Mouse (Mus musculus) MEL (cell line): ENCODE data around the gene Tubd1. TPM values are rescaled to one million over a fixed set of nuclear protein-coding genes. Genes with fewer than 3 reads are reported as not detected.
A peak's percentile ranks its signal among the peaks of the same experiment; 100 is the strongest.

Experiments
- DNase-seq: peaks from one replicate; pipeline ENCODE4 v3.0.0; 2011; ENCODE audit warnings: low read depth, low spot score
- H3K27ac ChIP-seq: 2 replicates; pipeline ENCODE4 v1.5.1; 2012; ENCODE audit warnings: low read depth, mild to moderate bottlenecking, control low read depth, low read length, moderate library complexity; ENCODE audit not compliant: control insufficient read depth
- H3K27me3 ChIP-seq, 2 experiments: fragments of 150-350 bp in 1 of 2; sonication (generic) in 1 of 2; 2 replicates each; pipeline ENCODE4 v1.6.1; 2012; ENCODE audit warnings: low read length in 2 of 2, mild to moderate bottlenecking in 2 of 2, improper control_type of control experiment in 1 of 2, moderate library complexity in 1 of 2; ENCODE audit not compliant: insufficient read depth in 2 of 2, control insufficient read depth in 1 of 2
- H3K36me3 ChIP-seq, 2 experiments: 2 replicates each; pipeline ENCODE4 v1.6.1; 2012 to 2014; ENCODE audit warnings: low read length in 2 of 2, improper control_type of control experiment in 1 of 2, inconsistent platforms in 1 of 2, mild to moderate bottlenecking in 1 of 2; ENCODE audit not compliant: insufficient read depth in 2 of 2, control insufficient read depth in 1 of 2
- H3K4me1 ChIP-seq, 2 experiments: fragments of 150-350 bp in 1 of 2; sonication (generic) in 1 of 2; 2 replicates each; pipeline ENCODE4 v1.6.1; 2012; ENCODE audit warnings: low read length in 2 of 2, improper control_type of control experiment in 1 of 2, mild to moderate bottlenecking in 1 of 2; ENCODE audit not compliant: insufficient read depth in 2 of 2, control insufficient read depth in 1 of 2
- H3K4me3 ChIP-seq, 2 experiments: fragments of 150-350 bp in 1 of 2; sonication (generic) in 1 of 2; 2 replicates each; pipeline ENCODE4 v1.5.1; 2012; ENCODE audit warnings: low read depth in 2 of 2, low read length in 2 of 2, mild to moderate bottlenecking in 2 of 2, moderate library complexity in 2 of 2, control low read depth in 1 of 2, improper control_type of control experiment in 1 of 2; ENCODE audit not compliant: control insufficient read depth in 1 of 2, insufficient read depth in 1 of 2
- H3K79me2 ChIP-seq: 2 replicates; pipeline ENCODE4 v1.6.1; 2012; ENCODE audit warnings: mild to moderate bottlenecking, low read length, moderate library complexity; ENCODE audit not compliant: control insufficient read depth, poor library complexity, insufficient read depth
- H3K9ac ChIP-seq: 2 replicates; pipeline ENCODE4 v1.6.1; 2012; ENCODE audit warnings: low read depth, mild to moderate bottlenecking, control low read depth, low read length, moderate library complexity; ENCODE audit not compliant: control insufficient read depth, poor library complexity, severe bottlenecking
- H3K9me3 ChIP-seq: fragments of 150-350 bp; sonication (generic); replicated peaks from 2 replicates; pipeline ENCODE4 v1.6.1; 2012; ENCODE audit warnings: mild to moderate bottlenecking, low read length, improper control_type of control experiment, moderate library complexity; ENCODE audit not compliant: insufficient read depth
- BHLHE40 ChIP-seq: IDR thresholded peaks from 2 replicates; pipeline ENCODE4 v1.6.1; 2012; ENCODE audit warnings: low read depth, mild to moderate bottlenecking, inconsistent platforms, low read length, improper control_type of control experiment, borderline replicate concordance
- CHD2 ChIP-seq: IDR thresholded peaks from 2 replicates; pipeline ENCODE4 v1.6.1; 2011; ENCODE audit warnings: low read length, improper control_type of control experiment
- E2F4 ChIP-seq: IDR thresholded peaks from 2 replicates; pipeline ENCODE4 v1.6.1; 2011; ENCODE audit warnings: low read depth, low read length, improper control_type of control experiment, borderline replicate concordance
- ELF1 ChIP-seq: IDR thresholded peaks from 2 replicates; pipeline ENCODE4 v1.6.1; 2014; ENCODE audit warnings: low read depth, mild to moderate bottlenecking, inconsistent platforms, low read length, improper control_type of control experiment, moderate library complexity
- EP300 ChIP-seq, 2 experiments: IDR thresholded peaks; 2 replicates each; pipeline ENCODE4 v1.6.1; 2011; ENCODE audit warnings: improper control_type of control experiment in 2 of 2, low read length in 2 of 2, low read depth in 1 of 2, mild to moderate bottlenecking in 1 of 2
- GABPA ChIP-seq: IDR thresholded peaks from 2 replicates; pipeline ENCODE4 v1.6.1; 2012; ENCODE audit warnings: low read depth, mild to moderate bottlenecking, inconsistent platforms, low read length, improper control_type of control experiment, moderate library complexity
- HCFC1 ChIP-seq: IDR thresholded peaks from 2 replicates; pipeline ENCODE4 v1.6.1; 2012; ENCODE audit warnings: low read depth, mild to moderate bottlenecking, inconsistent platforms, low read length, improper control_type of control experiment, moderate library complexity
- JUND ChIP-seq: IDR thresholded peaks from 2 replicates; pipeline ENCODE4 v1.6.1; 2011; ENCODE audit warnings: low read depth, mild to moderate bottlenecking, improper control_type of control experiment, low read length
- KAT2A ChIP-seq: conservative IDR thresholded peaks from 2 replicates; pipeline ENCODE4 v1.6.1; 2012; ENCODE audit warnings: low read depth, low read length, improper control_type of control experiment, inconsistent platforms
- MAFK ChIP-seq: IDR thresholded peaks from 2 replicates; pipeline ENCODE4 v1.6.1; 2011; ENCODE audit warnings: low read depth, mild to moderate bottlenecking, low read length, improper control_type of control experiment, borderline replicate concordance
- MAX ChIP-seq: IDR thresholded peaks from 2 replicates; pipeline ENCODE4 v1.6.1; 2011; ENCODE audit warnings: low read length, improper control_type of control experiment
- MEF2A ChIP-seq: IDR thresholded peaks from 2 replicates; pipeline ENCODE4 v1.6.1; 2014; ENCODE audit warnings: low read depth, mild to moderate bottlenecking, inconsistent platforms, low read length, improper control_type of control experiment; ENCODE audit not compliant: poor library complexity, insufficient replicate concordance, severe bottlenecking; ENCODE audit errors: extremely low read depth
- MXI1 ChIP-seq: IDR thresholded peaks from 2 replicates; pipeline ENCODE4 v1.6.1; 2011; ENCODE audit warnings: mild to moderate bottlenecking, low read depth, low read length, improper control_type of control experiment
- MYB ChIP-seq: IDR thresholded peaks from 2 replicates; pipeline ENCODE4 v1.6.1; 2011; ENCODE audit warnings: mild to moderate bottlenecking, low read depth, low read length, improper control_type of control experiment
- NELFE ChIP-seq: IDR thresholded peaks from 2 replicates; pipeline ENCODE4 v1.6.1; 2011; ENCODE audit warnings: low read depth, low read length, improper control_type of control experiment
- NRF1 ChIP-seq: IDR thresholded peaks from 2 replicates; pipeline ENCODE4 v1.6.1; 2014; ENCODE audit warnings: low read depth, mild to moderate bottlenecking, inconsistent platforms, low read length, improper control_type of control experiment, moderate library complexity; ENCODE audit not compliant: poor library complexity, insufficient read depth, severe bottlenecking
- POLR2A ChIP-seq, 2 experiments: IDR thresholded peaks; 2 replicates each; pipeline ENCODE4 v1.6.1; 2011 to 2012; ENCODE audit warnings: low read length in 2 of 2, mild to moderate bottlenecking in 2 of 2, control low read depth in 1 of 2, improper control_type of control experiment in 1 of 2, low read depth in 1 of 2, moderate library complexity in 1 of 2; ENCODE audit not compliant: control insufficient read depth in 1 of 2, insufficient read depth in 1 of 2, poor library complexity in 1 of 2
- POLR2AphosphoS2 ChIP-seq: IDR thresholded peaks from 2 replicates; pipeline ENCODE4 v1.6.1; 2011; ENCODE audit warnings: low read length, improper control_type of control experiment
- SIN3A ChIP-seq: IDR thresholded peaks from 2 replicates; pipeline ENCODE4 v1.6.1; 2012; ENCODE audit warnings: low read length, improper control_type of control experiment, inconsistent platforms
- TCF12 ChIP-seq: IDR thresholded peaks from 2 replicates; pipeline ENCODE4 v1.6.1; 2014; ENCODE audit warnings: low read depth, mild to moderate bottlenecking, inconsistent platforms, low read length, improper control_type of control experiment, moderate library complexity
- USF1 ChIP-seq: IDR thresholded peaks from 2 replicates; pipeline ENCODE4 v1.6.1; 2014; ENCODE audit warnings: low read depth, mild to moderate bottlenecking, inconsistent platforms, low read length, improper control_type of control experiment, moderate library complexity
- ZNF384 ChIP-seq: IDR thresholded peaks from 2 replicates; pipeline ENCODE4 v1.6.1; 2012; ENCODE audit warnings: low read depth, mild to moderate bottlenecking, inconsistent platforms, low read length, improper control_type of control experiment
- polyA plus RNA-seq, 2 experiments: library from polyadenylated mRNA; stranded (reverse) in 1 of 2; unstranded in 1 of 2; fragments of >175 nt in 1 of 2; fragments of >200 nt in 1 of 2; gene quantifications; 2 replicates each; pipeline versions ENCODE4 v1.2.1 to v1.2.4; 2012; ENCODE audit warnings: low replicate concordance in 2 of 2, low read depth in 1 of 2; ENCODE audit not compliant: insufficient read length in 2 of 2, insufficient read depth in 1 of 2, missing spikeins in 1 of 2
- total RNA-seq: library from RNA; depleted of rRNA; stranded (reverse); fragments of 300-350 nt; gene quantifications from 2 replicates; pipeline ENCODE4 v1.2.3, GENCODE M21; 2012

Tubd1 gene
- total and polyA plus RNA-seq, 3 experiments, result 14.4 to 23.4 TPM; not detected in 1

DNA sequence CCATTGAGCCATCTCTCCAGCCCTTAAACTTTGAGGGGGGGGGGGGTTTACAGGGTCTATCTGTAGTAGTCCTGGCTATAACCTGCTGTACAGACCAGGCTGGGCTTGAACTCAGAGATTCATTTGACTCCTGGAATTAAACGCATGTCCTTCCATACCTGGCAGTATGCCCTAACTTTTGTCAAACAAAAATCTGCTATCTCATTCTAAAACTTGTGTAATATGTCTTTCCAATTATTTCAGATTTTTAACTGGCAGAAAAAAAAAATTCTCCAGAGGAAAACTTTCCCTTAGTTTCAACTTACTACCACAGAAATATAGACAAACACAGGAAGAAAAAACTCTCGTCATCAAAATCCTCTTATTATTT is 4.3 kb upstream of the Tubd1 start:
- H3K79me2 ChIP-seq, result peaks cover 68% of the 10 kb centered on the region
- DNase-seq, result no peak
- no peaks in the 10 kb centered on the region for H3K9me3 ChIP-seq
- H3K4me1 ChIP-seq, result peaks cover 4 to 6% of the 10 kb centered on the region in 2 experiments; a peak in 3 of 4 replicates
- H3K36me3 ChIP-seq, result peaks cover 10 to 20% of the 10 kb centered on the region in 2 experiments; a peak in 3 of 4 replicates
- no peak overlapping the region for H3K27ac ChIP-seq
- no peaks in the 10 kb centered on the region for H3K27me3 ChIP-seq
- no peak overlapping the region for H3K9ac ChIP-seq
- no peak overlapping the region for H3K4me3 ChIP-seq
- TF ChIP-seq HCFC1 (no peak), USF1 (no peak), SIN3A (no peak), MAFK (no peak), EP300 (IDR thresholded peaks at IDR 0.05; ENCODE audit: low read depth in 1 of 2, low read length in 2 of 2) (no peak), NRF1 (no peak), MYB (no peak), POLR2A (IDR thresholded peaks at IDR 0.05; ENCODE audit: control insufficient read depth in 1 of 2, insufficient read depth in 1 of 2, low read depth in 1 of 2, low read length in 2 of 2, poor library complexity in 1 of 2) (no peak), JUND (no peak), CHD2 (no peak), MEF2A (no peak), NELFE (no peak), ELF1 (no peak), KAT2A (no peak), TCF12 (no peak), ZNF384 (no peak), BHLHE40 (no peak), POLR2AphosphoS2 (no peak), MXI1 (no peak)

DNA sequence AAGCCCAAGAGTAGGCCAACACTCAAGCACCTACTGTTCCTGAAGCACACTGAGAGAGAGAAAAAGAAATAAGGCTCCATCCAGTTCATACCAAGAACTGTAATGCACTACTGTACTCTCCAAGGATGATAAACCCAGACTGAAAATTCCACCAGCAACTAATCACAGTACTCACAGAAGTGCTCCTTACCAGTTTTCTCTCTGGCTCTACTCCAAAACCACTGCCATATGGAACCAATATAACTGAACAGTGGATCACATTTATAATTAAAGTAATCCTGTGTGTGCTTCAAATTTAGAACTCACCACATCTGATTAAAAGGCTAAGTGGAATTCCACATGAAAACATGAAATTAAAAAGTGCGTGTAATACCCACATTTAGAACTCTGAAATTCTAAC is 1.9 kb upstream of the Tubd1 start:
- no peak overlapping the region for H3K27ac ChIP-seq
- H3K9ac ChIP-seq, result peak overlapping the region; percentile 96; the same call in 1 of the 2 replicates
- peaks cover 65% of the 10 kb centered on the region for H3K79me2 ChIP-seq
- H3K36me3 ChIP-seq, result peaks cover 9 to 26% of the 10 kb centered on the region in 2 experiments; a peak in 3 of 4 replicates
- H3K27me3 ChIP-seq, result no peaks in the 10 kb centered on the region
- TF ChIP-seq MAX, result no peak
- TF ChIP-seq E2F4, result no peak
- TF ChIP-seq GABPA, result no peak
- TF ChIP-seq, all 39 proteins: peak for 0
- peak; percentile 47 for DNase-seq
- H3K4me1 ChIP-seq, result peaks cover 8 to 12% of the 10 kb centered on the region in 2 experiments
- H3K4me3 ChIP-seq, result peak overlapping the region in 1 of 2 experiments; percentile 77; a peak in 1 of 4 replicates
- no peaks in the 10 kb centered on the region for H3K9me3 ChIP-seq
